Mouse (Mus musculus): ENCODE data around the gene Pcdh15. TPM values are rescaled to one million over a fixed set of nuclear protein-coding genes. Genes with fewer than 3 reads are reported as not detected.

Pcdh15 gene
- polyA plus RNA-seq, 1 experiment: 0.16 TPM

DNA sequence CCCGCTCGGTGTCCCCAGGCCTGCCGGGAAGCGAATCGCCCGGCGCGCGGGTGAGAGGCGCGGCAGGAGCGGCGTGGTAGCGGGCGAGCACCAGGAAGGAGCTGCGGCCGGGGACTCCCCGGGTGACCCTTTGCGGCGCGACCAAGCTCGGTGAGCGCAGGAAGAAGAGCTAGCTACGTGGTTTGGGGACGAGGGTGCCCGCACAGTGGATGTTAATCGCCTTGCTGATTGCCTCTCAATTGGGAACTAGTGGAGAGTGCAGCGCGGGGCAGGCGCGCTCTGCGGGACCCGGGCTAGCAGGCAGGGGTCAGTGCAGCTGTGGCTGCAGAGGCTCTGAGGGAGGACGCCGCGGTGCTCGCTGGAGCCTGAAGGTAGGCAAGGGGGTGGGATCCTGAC is 702 bp downstream of the Pcdh15 start:
- WGBS: under 1% methylated on average over 37 of the region's 37 CpGs
- no peaks in the 10 kb centered on the region for H3K4me1 ChIP-seq (ENCODE audit: control insufficient read depth, insufficient read depth, low read length)
- no peak overlapping the region for H3K27ac ChIP-seq (ENCODE audit: insufficient read depth, low read depth, low read length)
- TF ChIP-seq CTCF (conservative IDR thresholded peaks at IDR 0.05; ENCODE audit: insufficient read depth, insufficient read length, low read depth, low read length) (no peak), POLR2A (IDR thresholded peaks at IDR 0.05; ENCODE audit: low read depth, low read length) (no peak)
- no peaks in the 10 kb centered on the region for H3K27me3 ChIP-seq (replicated peaks; ENCODE audit: control insufficient read depth, insufficient read depth, low read length)
- no peaks in the 10 kb centered on the region for H3K36me3 ChIP-seq (ENCODE audit: control insufficient read depth, insufficient read depth, low read length)
- no peak overlapping the region for H3K4me3 ChIP-seq (ENCODE audit: insufficient read depth, low read depth, low read length)
- DNase-seq: no peak

DNA sequence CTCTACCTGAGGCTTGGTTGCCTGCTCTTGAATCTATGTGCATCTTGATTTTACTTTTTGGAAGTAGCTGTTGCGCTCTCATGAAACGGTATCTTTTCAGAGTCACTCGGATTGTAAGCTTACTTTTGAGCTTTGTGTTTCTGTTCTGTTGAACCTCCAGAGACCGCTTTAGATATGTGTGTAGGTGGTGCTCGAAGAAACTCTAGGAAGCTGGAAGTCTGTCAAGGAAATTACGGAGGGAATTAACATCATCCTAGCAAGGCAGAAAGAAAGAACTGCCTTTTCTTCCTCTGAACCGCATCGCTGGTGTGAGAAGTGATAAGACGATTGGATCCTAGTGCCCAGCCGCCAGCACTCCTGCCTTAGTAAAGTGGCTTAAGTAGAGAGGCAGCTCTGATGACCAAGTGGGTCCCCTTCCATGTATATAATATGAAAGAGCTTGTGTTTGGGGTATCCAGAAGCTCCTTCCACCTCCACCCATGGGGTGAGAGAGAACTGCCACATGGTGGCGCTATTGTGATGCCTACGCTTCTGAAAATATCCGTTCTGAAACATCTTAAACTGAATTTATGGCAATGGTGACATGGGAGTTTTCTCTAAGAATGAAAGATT is 4.3 kb downstream of the Pcdh15 start:
- Histone ChIP-seq H3K4me3 (ENCODE audit: insufficient read depth, low read depth, low read length) (no peak overlapping the region), H3K4me1 (ENCODE audit: control insufficient read depth, insufficient read depth, low read length) (no peaks in the 10 kb centered on the region), H3K27ac (ENCODE audit: insufficient read depth, low read depth, low read length) (no peak overlapping the region), H3K36me3 (ENCODE audit: control insufficient read depth, insufficient read depth, low read length) (no peaks in the 10 kb centered on the region), H3K27me3 (replicated peaks; ENCODE audit: control insufficient read depth, insufficient read depth, low read length) (no peaks in the 10 kb centered on the region)
- no peak for DNase-seq
- WGBS: 74% methylated on average over 13 of the region's 13 CpGs
- TF ChIP-seq CTCF (conservative IDR thresholded peaks at IDR 0.05; ENCODE audit: insufficient read depth, insufficient read length, low read depth, low read length): peak; percentile 21; the same call in 1 of the 2 replicates
- no peak for TF ChIP-seq POLR2A (IDR thresholded peaks at IDR 0.05; ENCODE audit: low read depth, low read length)

DNA sequence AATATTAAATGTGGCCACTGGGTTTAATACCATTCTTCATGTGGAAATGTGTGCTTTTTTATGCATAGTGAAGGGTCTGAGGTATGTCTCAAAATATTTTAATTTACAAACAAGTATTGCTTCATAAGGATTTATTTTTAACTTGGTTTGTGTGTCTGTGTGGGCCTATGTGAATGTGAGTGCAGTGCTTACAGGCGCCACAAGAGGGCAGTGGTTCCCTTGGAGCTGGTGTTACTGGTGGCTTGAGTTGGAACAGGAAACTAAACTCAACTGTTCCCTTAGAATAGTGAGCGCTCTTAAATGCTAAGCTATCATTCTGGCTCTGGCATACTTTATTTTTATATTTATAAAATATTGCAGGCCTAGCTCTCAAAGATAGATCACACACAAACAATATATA is 6.8 kb downstream of the Pcdh15 start:
- Histone ChIP-seq H3K4me1 (ENCODE audit: control insufficient read depth, insufficient read depth, low read length) (no peaks in the 10 kb centered on the region), H3K27ac (ENCODE audit: insufficient read depth, low read depth, low read length) (no peak overlapping the region), H3K27me3 (replicated peaks; ENCODE audit: control insufficient read depth, insufficient read depth, low read length) (no peaks in the 10 kb centered on the region), H3K36me3 (ENCODE audit: control insufficient read depth, insufficient read depth, low read length) (no peaks in the 10 kb centered on the region), H3K4me3 (ENCODE audit: insufficient read depth, low read depth, low read length) (no peak overlapping the region)
- TF ChIP-seq CTCF (conservative IDR thresholded peaks at IDR 0.05; ENCODE audit: insufficient read depth, insufficient read length, low read depth, low read length): peak; percentile 74
- no peak for TF ChIP-seq POLR2A (IDR thresholded peaks at IDR 0.05; ENCODE audit: low read depth, low read length)
- DNase-seq: peak; percentile 23
- WGBS: 48% methylated on average over 2 of the region's 2 CpGs

DNA sequence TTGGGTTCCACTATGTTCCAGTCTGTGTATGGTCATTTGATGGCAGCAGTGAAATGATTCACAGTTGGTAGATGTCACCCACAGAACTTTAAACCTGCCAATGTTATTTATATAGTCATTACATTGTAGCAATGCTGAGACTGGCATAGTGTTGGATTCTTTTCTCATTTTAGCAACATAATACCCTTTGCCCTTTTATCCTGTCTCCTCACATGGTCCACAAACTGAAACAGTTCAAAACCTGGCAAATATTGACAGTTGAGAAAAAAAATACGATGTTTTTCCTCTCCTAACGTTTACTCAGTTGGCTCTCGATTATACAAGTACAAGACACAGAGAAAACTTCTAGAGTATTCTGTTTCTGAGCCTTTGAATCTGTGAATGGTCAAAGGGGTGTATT is 38.8 kb downstream of the Pcdh15 start:
- no peaks in the 10 kb centered on the region for H3K27me3 ChIP-seq (replicated peaks; ENCODE audit: control insufficient read depth, insufficient read depth, low read length)
- no peak for TF ChIP-seq CTCF (conservative IDR thresholded peaks at IDR 0.05; ENCODE audit: insufficient read depth, insufficient read length, low read depth, low read length)
- no peak for TF ChIP-seq POLR2A (IDR thresholded peaks at IDR 0.05; ENCODE audit: low read depth, low read length)
- WGBS: 20% methylated on average over 3 of the region's 3 CpGs

DNA sequence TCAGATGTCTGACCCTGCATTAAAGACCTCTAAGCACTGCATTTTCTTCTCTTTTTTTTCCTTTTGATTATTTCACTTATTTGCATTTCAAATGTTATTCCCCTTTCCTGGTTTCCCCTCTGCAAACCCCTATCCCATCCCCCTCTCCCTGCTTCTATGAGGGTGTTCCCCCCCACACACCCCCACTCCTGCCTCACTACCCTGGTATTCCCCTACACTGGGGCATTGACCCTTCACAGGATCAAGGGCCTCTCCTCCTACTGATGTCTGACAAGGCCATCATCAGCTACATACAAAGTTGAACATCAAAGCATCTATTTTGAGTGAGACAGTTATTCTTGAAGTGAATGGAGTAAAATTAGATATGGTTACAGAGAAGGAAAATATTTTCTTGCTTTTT is 48.4 kb downstream of the Pcdh15 start:
- no peak for DNase-seq
- TF ChIP-seq CTCF (conservative IDR thresholded peaks at IDR 0.05; ENCODE audit: insufficient read depth, insufficient read length, low read depth, low read length): no peak
- no peak for TF ChIP-seq POLR2A (IDR thresholded peaks at IDR 0.05; ENCODE audit: low read depth, low read length)
- H3K27ac ChIP-seq (ENCODE audit: insufficient read depth, low read depth, low read length): no peak overlapping the region
- H3K36me3 ChIP-seq (ENCODE audit: control insufficient read depth, insufficient read depth, low read length): no peaks in the 10 kb centered on the region
- H3K4me3 ChIP-seq (ENCODE audit: insufficient read depth, low read depth, low read length): no peak overlapping the region
- H3K27me3 ChIP-seq (replicated peaks; ENCODE audit: control insufficient read depth, insufficient read depth, low read length): no peaks in the 10 kb centered on the region
- H3K4me1 ChIP-seq (ENCODE audit: control insufficient read depth, insufficient read depth, low read length): no peaks in the 10 kb centered on the region

More for the DNA sequence above, 38.8 kb downstream of the Pcdh15 start:
- Histone ChIP-seq H3K27ac (ENCODE audit: insufficient read depth, low read depth, low read length) (no peak overlapping the region), H3K4me3 (ENCODE audit: insufficient read depth, low read depth, low read length) (no peak overlapping the region), H3K36me3 (ENCODE audit: control insufficient read depth, insufficient read depth, low read length) (no peaks in the 10 kb centered on the region), H3K4me1 (ENCODE audit: control insufficient read depth, insufficient read depth, low read length) (no peaks in the 10 kb centered on the region)
- no peak for DNase-seq

DNA sequence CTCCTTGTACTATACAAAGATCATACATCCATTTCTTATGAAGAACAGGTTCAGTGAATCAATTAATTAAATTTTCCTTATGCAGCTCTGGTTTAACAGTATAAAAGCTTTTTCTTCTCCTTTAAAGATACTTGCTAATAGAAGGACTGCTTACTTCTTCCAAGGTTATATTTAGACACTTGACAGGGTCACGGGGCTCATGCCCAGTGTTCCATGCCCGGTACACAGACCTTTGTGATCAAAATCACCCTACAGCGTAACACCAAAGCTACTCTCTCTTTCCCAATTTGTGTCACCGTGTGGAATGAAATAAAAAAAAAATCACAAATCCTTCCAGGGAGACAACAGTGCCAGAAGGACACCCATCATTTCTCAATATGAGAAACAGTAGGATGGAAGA is 48.8 kb downstream of the Pcdh15 start:
- 57% methylated on average over 4 of the region's 4 CpGs for WGBS
- TF ChIP-seq CTCF (conservative IDR thresholded peaks at IDR 0.05; ENCODE audit: insufficient read depth, insufficient read length, low read depth, low read length): no peak
- no peak for TF ChIP-seq POLR2A (IDR thresholded peaks at IDR 0.05; ENCODE audit: low read depth, low read length)
- H3K36me3 ChIP-seq (ENCODE audit: control insufficient read depth, insufficient read depth, low read length): no peaks in the 10 kb centered on the region
- no peak overlapping the region for H3K4me3 ChIP-seq (ENCODE audit: insufficient read depth, low read depth, low read length)
- H3K27ac ChIP-seq (ENCODE audit: insufficient read depth, low read depth, low read length): no peak overlapping the region
- H3K27me3 ChIP-seq (replicated peaks; ENCODE audit: control insufficient read depth, insufficient read depth, low read length): no peaks in the 10 kb centered on the region
- DNase-seq: no peak
- no peaks in the 10 kb centered on the region for H3K4me1 ChIP-seq (ENCODE audit: control insufficient read depth, insufficient read depth, low read length)

DNA sequence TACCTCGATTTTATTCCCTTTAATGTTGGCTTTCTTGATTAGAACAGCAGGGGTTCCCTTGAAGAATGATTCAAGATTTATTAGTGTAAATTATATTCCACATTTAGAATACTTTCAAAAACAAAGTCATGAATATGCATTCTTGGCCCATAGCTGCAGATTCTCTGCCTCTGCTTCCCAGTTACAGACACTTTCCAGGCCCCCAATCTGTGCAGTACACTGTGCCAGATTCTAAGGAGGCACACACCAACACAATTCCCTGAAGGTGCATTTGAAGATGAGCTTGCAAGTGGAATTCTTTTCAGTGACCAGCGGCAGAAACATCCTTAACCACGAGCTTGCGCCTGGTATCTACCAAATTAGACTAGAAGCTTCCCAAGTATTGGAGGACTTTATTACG is 55.4 kb downstream of the Pcdh15 start:
- Histone ChIP-seq H3K4me1 (ENCODE audit: control insufficient read depth, insufficient read depth, low read length) (no peaks in the 10 kb centered on the region), H3K27me3 (replicated peaks; ENCODE audit: control insufficient read depth, insufficient read depth, low read length) (no peaks in the 10 kb centered on the region), H3K27ac (ENCODE audit: insufficient read depth, low read depth, low read length) (no peak overlapping the region), H3K4me3 (ENCODE audit: insufficient read depth, low read depth, low read length) (no peak overlapping the region), H3K36me3 (ENCODE audit: control insufficient read depth, insufficient read depth, low read length) (no peaks in the 10 kb centered on the region)
- TF ChIP-seq POLR2A (IDR thresholded peaks at IDR 0.05; ENCODE audit: low read depth, low read length): no peak
- no peak for TF ChIP-seq CTCF (conservative IDR thresholded peaks at IDR 0.05; ENCODE audit: insufficient read depth, insufficient read length, low read depth, low read length)
- WGBS: 86% methylated on average over 5 of the region's 5 CpGs
- DNase-seq: no peak
